Mouse (Mus musculus) intestine, postnatal 0 days (tissue): Measurements from ENCODE around the gene Apbb1. TPM values are rescaled to one million over a fixed set of nuclear protein-coding genes. Genes with fewer than 3 reads are reported as not detected.

Experiments
- ATAC-seq: fragments of 200-750 bp; cut with Nextera tagmentation; 2 replicates; pipeline ENCODE4 v1.8.0; 2017; ENCODE audit warnings: mild to moderate bottlenecking, moderate TSS enrichment, moderate library complexity
- H3K27ac ChIP-seq: fragments of 300-500 bp; sonication (generic); 2 replicates; pipeline ENCODE4 v1.5.1; 2014; ENCODE audit warnings: mild to moderate bottlenecking, low read depth, low read length, moderate library complexity
- H3K27me3 ChIP-seq: fragments of 300-500 bp; sonication (generic); replicated peaks from 2 replicates; pipeline ENCODE4 v1.6.1; 2014; ENCODE audit warnings: low read length, mixed read lengths; ENCODE audit not compliant: control insufficient read depth, insufficient read depth
- H3K36me3 ChIP-seq: fragments of 300-500 bp; sonication (generic); 2 replicates; pipeline ENCODE4 v1.6.1; 2014; ENCODE audit warnings: mild to moderate bottlenecking, moderate library complexity; ENCODE audit not compliant: control insufficient read depth, insufficient read depth
- H3K4me1 ChIP-seq: fragments of 300-500 bp; sonication (generic); replicated peaks from 2 replicates; pipeline ENCODE4 v1.6.1; 2014; ENCODE audit warnings: antibody characterized with exemption, low read length, mixed read lengths; ENCODE audit not compliant: control insufficient read depth, insufficient read depth
- H3K4me2 ChIP-seq: fragments of 300-500 bp; sonication (generic); replicated peaks from 2 replicates; pipeline ENCODE4 v1.6.1; 2014; ENCODE audit warnings: low read depth, mild to moderate bottlenecking, moderate library complexity
- H3K4me3 ChIP-seq: fragments of 300-500 bp; sonication (generic); 2 replicates; pipeline ENCODE4 v1.5.1; 2014; ENCODE audit warnings: low read depth, low read length
- H3K9ac ChIP-seq: fragments of 300-500 bp; sonication (generic); 2 replicates; pipeline ENCODE4 v1.6.1; 2014; ENCODE audit warnings: mild to moderate bottlenecking, low read depth, low read length
- H3K9me3 ChIP-seq: fragments of 300-500 bp; sonication (generic); 2 replicates; pipeline ENCODE4 v1.6.1; 2016; ENCODE audit warnings: mixed run types; ENCODE audit not compliant: control insufficient read depth
- CTCF ChIP-seq: sonication (generic); IDR thresholded peaks from 2 replicates; pipeline ENCODE4 v1.5.1; 2016; ENCODE audit warnings: low read depth, mild to moderate bottlenecking, control low read depth, antibody characterized with exemption, moderate library complexity
- WGBS: fragments of 180-500 bp; shearing (Covaris S2); extraction: QIAGEN DNeasy Blood & Tissue Kit; methylation state at CpG from one replicate; pipeline ENCODE4 v1.1.7; 2014; 5-methylcytosine and 5-hydroxymethylcytosine counted together
- polyA plus RNA-seq: library from polyadenylated mRNA; unstranded; fragments of >200 nt; fragmentation: Nextera tagmentation; extraction: Ambion mirVana; gene quantifications from 2 replicates; pipeline ENCODE4 v1.2.1, GENCODE M21; 2015

Gene Apbb1
- polyA plus RNA-seq, 1 experiment from 2014 or later: 14.0 TPM

GRCm38 (mm10) chr7:105568988-105569471 is 12.4 kb downstream of the Apbb1 start:
- WGBS: 15% methylated on average over 6 of the region's 6 CpGs
- no peak overlapping the region for H3K4me2 ChIP-seq
- no peak overlapping the region for H3K27ac ChIP-seq
- no peaks in the 10 kb centered on the region for H3K4me1 ChIP-seq
- no peak for TF ChIP-seq CTCF
- no peak overlapping the region for H3K4me3 ChIP-seq
- ATAC-seq: no peak
- H3K9me3 ChIP-seq: no peaks in the 10 kb centered on the region
- no peak overlapping the region for H3K9ac ChIP-seq
- no peaks in the 10 kb centered on the region for H3K27me3 ChIP-seq
- 0 out of 2 replicates have a peak, but pooled peaks cover 4% of the 10 kb centered on the region for H3K36me3 ChIP-seq

- no peak overlapping the region for H3K27ac ChIP-seq
- no peaks in the 10 kb centered on the region for H3K27me3 ChIP-seq
- no peak for TF ChIP-seq CTCF
- no peaks in the 10 kb centered on the region for H3K9me3 ChIP-seq
- no peak overlapping the region for H3K4me3 ChIP-seq
- no peak overlapping the region for H3K9ac ChIP-seq
- H3K4me1 ChIP-seq: no peaks in the 10 kb centered on the region
- ATAC-seq: no peak
- H3K4me2 ChIP-seq: no peak overlapping the region
- 35% methylated on average over 7 of the region's 7 CpGs for WGBS
- H3K36me3 ChIP-seq: 0 out of 2 replicates have a peak, but pooled peaks cover 4% of the 10 kb centered on the region
Observed at GRCm38 (mm10) chr7:105568583-105568982, 12.9 kb downstream of the Apbb1 start.

DNA sequence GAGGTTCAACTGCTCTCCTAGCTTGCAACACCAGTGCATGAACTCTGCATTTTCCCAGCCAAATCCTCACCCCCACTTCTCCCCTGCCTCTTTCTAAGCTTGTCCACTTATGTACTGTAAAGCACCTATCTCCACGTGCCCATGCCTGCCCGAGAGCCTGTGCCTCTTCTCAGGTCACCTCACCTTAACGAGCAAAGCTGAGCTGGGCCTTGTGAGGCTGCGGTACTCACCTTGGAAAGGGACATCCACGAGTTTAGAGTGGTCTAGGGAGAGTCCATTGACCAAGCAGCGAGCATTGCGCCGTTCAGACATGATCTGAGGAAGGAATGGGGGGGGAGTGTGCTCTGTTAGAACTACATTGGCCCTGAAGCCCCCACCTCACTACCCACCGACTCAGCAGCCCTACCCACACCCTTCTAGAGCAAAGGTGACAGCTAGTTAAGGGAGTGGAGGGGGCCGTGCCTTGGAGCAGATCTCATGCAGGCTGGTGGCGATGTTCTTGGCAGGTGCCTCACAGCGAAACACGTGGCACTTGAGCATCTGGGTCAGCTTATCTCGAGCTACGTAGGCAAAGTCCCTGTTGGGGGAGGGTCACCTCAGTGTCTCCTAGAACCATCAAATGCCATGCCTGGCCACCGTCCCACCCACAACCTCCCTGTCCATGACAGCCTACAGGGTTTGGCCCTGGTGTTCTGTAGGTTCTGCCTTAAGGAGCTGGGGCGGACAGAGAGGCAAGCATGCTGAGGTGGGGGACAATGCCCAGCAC is 16.2 kb downstream of the Apbb1 start:
- H3K36me3 ChIP-seq: 0 out of 2 replicates have a peak, but pooled peaks cover 4% of the 10 kb centered on the region
- H3K4me1 ChIP-seq: no peaks in the 10 kb centered on the region
- no peaks in the 10 kb centered on the region for H3K9me3 ChIP-seq
- 78% methylated on average over 17 of the region's 17 CpGs for whole genome bisulfite sequencing
- no peaks in the 10 kb centered on the region for H3K27me3 ChIP-seq
- H3K4me2 ChIP-seq: no peak overlapping the region
- no peak overlapping the region for H3K27ac ChIP-seq
- H3K4me3 ChIP-seq: no peak overlapping the region
- no peak for ATAC-seq
- TF ChIP-seq CTCF: no peak
- H3K9ac ChIP-seq: no peak overlapping the region

GRCm38 (mm10) chr7:105563367-105563766 is 18.1 kb downstream of the Apbb1 start:
- TF ChIP-seq CTCF: no peak
- 81% methylated on average over 3 of the region's 3 CpGs for WGBS
- Histone ChIP-seq H3K27ac (no peak overlapping the region), H3K9ac (no peak overlapping the region), H3K27me3 (no peaks in the 10 kb centered on the region), H3K4me1 (no peaks in the 10 kb centered on the region), H3K4me3 (no peak overlapping the region), H3K4me2 (no peak overlapping the region), H3K9me3 (no peaks in the 10 kb centered on the region), H3K36me3 (0 out of 2 replicates have a peak, but pooled peaks cover 4% of the 10 kb centered on the region)
- no peak for ATAC-seq

- 88% methylated on average over 3 of the region's 3 CpGs for WGBS
- Histone ChIP-seq H3K4me1 (no peaks in the 10 kb centered on the region), H3K27me3 (no peaks in the 10 kb centered on the region), H3K36me3 (peaks cover 10% of the 10 kb centered on the region; the same call in 1 of the 2 replicates), H3K4me3 (no peak overlapping the region), H3K4me2 (no peak overlapping the region), H3K27ac (no peak overlapping the region), H3K9me3 (no peaks in the 10 kb centered on the region), H3K9ac (no peak overlapping the region)
- no peak for TF ChIP-seq CTCF
- no peak for ATAC-seq
Observed at GRCm38 (mm10) chr7:105562317-105562716, 19.1 kb downstream of the Apbb1 start.

DNA sequence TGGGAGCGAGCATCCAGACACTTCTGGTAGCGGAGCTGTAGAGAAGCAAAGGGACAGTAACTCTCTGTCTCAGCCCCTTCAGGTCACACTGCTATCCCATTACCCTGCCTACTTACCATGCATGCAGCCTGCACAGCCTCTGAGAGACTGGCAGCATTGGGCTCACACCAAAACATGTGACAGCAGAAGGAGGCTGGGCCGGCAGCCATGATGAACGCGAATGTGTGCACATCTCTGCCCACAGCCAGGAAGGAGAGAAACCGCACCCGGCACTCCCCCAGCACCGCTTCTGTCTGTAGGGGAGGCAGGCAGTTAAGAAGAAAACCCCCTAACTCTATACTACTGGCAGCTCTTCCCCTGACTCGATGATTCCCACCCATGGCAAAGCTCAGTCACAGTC is 22.4 kb downstream of the Apbb1 start:
- no peak for TF ChIP-seq CTCF
- peaks cover 7% of the 10 kb centered on the region; the same call in 1 of the 2 replicates for H3K36me3 ChIP-seq
- H3K9me3 ChIP-seq: no peaks in the 10 kb centered on the region
- H3K9ac ChIP-seq: no peak overlapping the region
- no peaks in the 10 kb centered on the region for H3K27me3 ChIP-seq
- 79% methylated on average over 9 of the region's 9 CpGs for WGBS
- H3K4me1 ChIP-seq: no peaks in the 10 kb centered on the region
- H3K27ac ChIP-seq: no peak overlapping the region
- ATAC-seq: no peak
- no peak overlapping the region for H3K4me3 ChIP-seq
- H3K4me2 ChIP-seq: no peak overlapping the region
